Mouse (Mus musculus): ENCODE measurements around the gene Ifi209.
"Not testable (repeated sequence)": the region's sequence is repeated elsewhere in the genome, so short reads cannot be mapped to it uniquely, and the experiment has no call there.

DNA sequence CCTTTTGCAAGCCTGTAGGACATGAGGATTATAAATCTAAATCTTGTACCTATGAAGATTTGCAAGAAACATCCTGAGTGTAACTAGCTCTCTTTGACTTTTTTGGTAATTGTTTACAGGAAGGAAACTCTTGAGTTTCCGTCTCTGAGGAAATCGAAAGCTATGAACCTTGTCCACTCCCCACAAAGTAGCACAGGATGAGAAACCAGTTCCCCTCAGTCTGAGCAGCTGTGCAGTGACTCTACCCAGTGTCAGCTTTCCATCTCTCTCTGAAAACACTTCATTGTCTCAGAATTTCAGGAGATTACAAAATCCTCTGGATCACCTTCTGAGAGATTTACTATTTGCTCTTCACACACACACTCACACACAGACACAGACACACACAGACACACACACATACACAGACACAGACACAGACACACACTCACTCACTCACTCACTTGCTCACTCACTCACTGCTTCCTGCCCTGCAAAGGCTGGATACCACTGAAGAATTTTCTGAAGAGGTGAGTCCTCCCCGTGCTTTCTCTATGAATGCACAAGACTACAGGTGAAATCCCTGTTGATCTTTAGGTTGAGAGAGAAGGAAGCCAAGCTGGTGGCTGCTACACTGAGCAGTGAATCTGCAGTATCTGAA lies 42.9 kb downstream of the Ifi209 start, which contains the start of gene Ifi208:
- not testable (repeated sequence) for TF ChIP-seq CTCF (IDR thresholded peaks at IDR 0.05; ENCODE audit: borderline replicate concordance, extremely low read depth, insufficient read depth, insufficient read length); POLR2A (IDR thresholded peaks at IDR 0.05; ENCODE audit: borderline replicate concordance, extremely low read depth, insufficient read depth, insufficient read length, poor library complexity, severe bottlenecking)

Data from brain, embryonic 14.5 days (tissue).